Mouse (Mus musculus): ENCODE data around the gene Atp2a3. TPM values are rescaled to one million over a fixed set of nuclear protein-coding genes. Genes with fewer than 3 reads are reported as not detected.
A peak's percentile ranks its signal among the peaks of the same experiment; 100 is the strongest.

The Atp2a3 gene
- polyA plus RNA-seq, 1 experiment from 2014 or later = 33.1 TPM

DNA sequence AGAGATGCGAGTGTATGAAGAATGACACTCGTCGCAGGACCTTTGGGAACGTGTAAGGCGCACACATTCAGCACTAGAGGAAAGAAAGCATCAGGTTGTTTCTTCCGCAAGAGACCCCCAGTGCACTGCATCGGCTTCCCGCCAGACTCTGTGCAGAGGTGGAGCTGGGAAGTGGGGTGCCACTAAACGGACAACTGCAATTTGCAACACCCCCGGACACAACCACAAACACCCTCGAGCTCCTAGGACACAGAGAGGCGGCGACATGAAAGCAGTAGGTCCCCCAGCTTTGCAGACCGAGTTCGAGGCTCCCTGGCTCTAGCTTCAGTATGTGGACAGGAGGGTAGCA lies 272 bp upstream of the Atp2a3 start:
- peaks cover 10% of the 10 kb centered on the region; the same call in 1 of the 2 replicates for H3K4me1 ChIP-seq (ENCODE audit: insufficient read depth, low read depth, low read length)
- peak overlapping the region; percentile 65 for H3K4me2 ChIP-seq (replicated peaks; ENCODE audit: low read depth, low read length)
- 8% methylated on average over 15 of the region's 15 CpGs for WGBS
- TF ChIP-seq EP300 (IDR thresholded peaks at IDR 0.05) (no peak), CTCF (IDR thresholded peaks at IDR 0.05) (no peak)
- H3K36me3 ChIP-seq (ENCODE audit: insufficient read depth, low read length) = no peaks in the 10 kb centered on the region
- no peaks in the 10 kb centered on the region for H3K27me3 ChIP-seq (replicated peaks; ENCODE audit: insufficient read depth, low read length)
- DNase-seq (ENCODE audit: low spot score) (no peak), ATAC-seq (no peak)
- H3K9me3 ChIP-seq (ENCODE audit: low read length) = no peaks in the 10 kb centered on the region
- no peak overlapping the region for H3K27ac ChIP-seq (ENCODE audit: low read length)
- no peak overlapping the region for H3K9ac ChIP-seq (replicated peaks; ENCODE audit: low read depth)
- peak overlapping the region; percentile 44 for H3K4me3 ChIP-seq (ENCODE audit: low read depth, low read length)

DNA sequence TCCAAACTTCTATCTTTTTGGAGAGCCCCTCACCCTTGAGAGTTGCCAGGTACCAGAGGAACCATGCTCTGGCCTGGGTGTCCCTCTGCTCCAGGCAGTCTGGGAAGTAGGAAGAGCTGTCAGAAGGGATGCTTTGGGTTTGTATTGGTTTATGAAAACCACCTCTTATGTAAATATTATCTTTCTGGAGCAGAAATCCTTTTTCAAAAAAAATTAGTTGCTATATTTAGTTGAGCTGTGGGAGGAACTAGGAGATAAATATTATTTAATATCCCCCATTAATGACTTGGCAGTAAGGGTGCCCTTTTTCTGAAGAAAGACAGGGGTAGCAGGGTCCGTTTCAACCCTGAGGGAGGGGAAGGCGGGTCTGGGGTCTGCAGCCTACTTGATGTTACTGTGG lies 1.4 kb downstream of the Atp2a3 start:
- Histone ChIP-seq H3K4me2 (replicated peaks; ENCODE audit: low read depth, low read length) (peak overlapping the region; percentile 65; the same call in 1 of the 2 replicates), H3K27me3 (replicated peaks; ENCODE audit: insufficient read depth, low read length) (no peaks in the 10 kb centered on the region), H3K9me3 (ENCODE audit: low read length) (no peaks in the 10 kb centered on the region), H3K27ac (ENCODE audit: low read length) (no peak overlapping the region), H3K9ac (replicated peaks; ENCODE audit: low read depth) (no peak overlapping the region), H3K4me1 (ENCODE audit: insufficient read depth, low read depth, low read length) (peaks cover 10% of the 10 kb centered on the region; the same call in 1 of the 2 replicates), H3K4me3 (ENCODE audit: low read depth, low read length) (no peak overlapping the region), H3K36me3 (ENCODE audit: insufficient read depth, low read length) (no peaks in the 10 kb centered on the region)
- DNase-seq (ENCODE audit: low spot score) (no peak), ATAC-seq (no peak)
- no peak for TF ChIP-seq EP300 (IDR thresholded peaks at IDR 0.05)
- TF ChIP-seq CTCF (IDR thresholded peaks at IDR 0.05) = no peak
- WGBS = 83% methylated on average over 2 of the region's 2 CpGs

DNA sequence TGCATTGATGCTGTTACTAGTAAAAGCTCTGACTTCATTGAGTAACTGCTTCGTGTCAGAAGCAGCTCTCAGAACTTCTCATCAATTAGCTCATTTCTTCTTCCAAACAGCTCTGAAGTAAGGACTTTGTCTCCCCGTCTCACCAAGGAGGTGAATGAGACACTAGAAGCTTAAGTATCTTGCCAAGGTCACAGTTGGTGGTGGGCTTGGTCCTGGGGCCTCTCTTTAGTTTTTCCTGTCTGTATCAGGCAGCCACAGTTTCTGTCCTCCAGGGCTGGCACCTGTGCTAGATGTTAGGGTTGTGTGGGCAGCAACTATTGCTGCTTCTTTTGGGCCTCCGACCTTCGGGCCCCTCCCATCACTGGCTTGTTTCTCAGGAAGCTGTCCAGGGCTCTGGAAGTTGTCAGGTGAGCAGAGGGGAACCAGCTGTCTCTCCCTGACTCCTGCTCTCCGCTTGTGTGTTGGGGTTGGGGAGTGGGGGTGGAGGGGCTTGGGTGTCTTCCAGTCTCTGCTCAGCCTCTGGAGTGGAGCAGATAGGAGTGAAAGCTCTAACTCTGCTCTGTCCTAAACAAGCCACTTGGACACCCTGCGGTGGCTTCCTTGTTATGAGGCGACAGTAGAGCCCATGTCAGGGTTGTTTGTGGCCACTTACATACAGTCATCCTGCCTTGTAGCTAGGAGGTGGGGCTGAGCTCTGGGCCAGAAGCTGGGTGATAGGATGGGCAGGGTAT lies 2.3 kb downstream of the Atp2a3 start:
- Histone ChIP-seq H3K27me3 (replicated peaks; ENCODE audit: insufficient read depth, low read length) (no peaks in the 10 kb centered on the region), H3K27ac (ENCODE audit: low read length) (no peak overlapping the region), H3K36me3 (ENCODE audit: insufficient read depth, low read length) (no peaks in the 10 kb centered on the region), H3K9ac (replicated peaks; ENCODE audit: low read depth) (no peak overlapping the region), H3K9me3 (ENCODE audit: low read length) (no peaks in the 10 kb centered on the region), H3K4me2 (replicated peaks; ENCODE audit: low read depth, low read length) (no peak overlapping the region), H3K4me1 (ENCODE audit: insufficient read depth, low read depth, low read length) (peaks cover 10% of the 10 kb centered on the region; the same call in 1 of the 2 replicates), H3K4me3 (ENCODE audit: low read depth, low read length) (no peak overlapping the region)
- no peak for DNase-seq (ENCODE audit: low spot score)
- TF ChIP-seq CTCF (IDR thresholded peaks at IDR 0.05) = no peak
- TF ChIP-seq EP300 (IDR thresholded peaks at IDR 0.05) = no peak
- WGBS = 34% methylated on average over 7 of the region's 7 CpGs
- no peak for ATAC-seq

DNA sequence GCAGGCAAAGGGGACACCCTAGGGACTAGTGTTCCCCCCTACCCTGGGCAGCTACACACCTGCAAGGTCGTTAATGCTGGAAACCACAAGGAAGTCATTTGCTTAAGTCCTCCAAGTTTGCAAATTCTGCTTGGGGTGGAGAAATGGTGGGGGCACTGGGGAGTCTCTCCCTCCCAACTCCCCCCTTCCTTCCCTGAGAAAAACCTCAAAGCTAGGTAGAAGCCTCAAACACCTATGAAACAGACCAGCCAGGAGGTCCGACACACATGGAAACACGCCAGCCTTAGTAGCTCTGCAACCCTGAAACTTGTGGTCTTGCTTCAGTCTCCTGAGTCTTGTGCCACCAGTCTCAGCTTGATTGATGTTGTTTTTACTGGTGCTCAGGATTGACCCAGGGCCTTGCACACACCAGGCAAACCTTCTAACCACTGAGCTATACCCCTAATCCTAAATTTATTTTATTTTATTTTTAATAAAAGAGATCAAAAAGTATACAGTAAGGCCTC lies 2.9 kb downstream of the Atp2a3 start:
- H3K9me3 ChIP-seq (ENCODE audit: low read length) = no peaks in the 10 kb centered on the region
- no peaks in the 10 kb centered on the region for H3K36me3 ChIP-seq (ENCODE audit: insufficient read depth, low read length)
- H3K9ac ChIP-seq (replicated peaks; ENCODE audit: low read depth) = no peak overlapping the region
- ATAC-seq = no peak
- WGBS = 72% methylated on average over 3 of the region's 3 CpGs
- H3K4me2 ChIP-seq (replicated peaks; ENCODE audit: low read depth, low read length) = no peak overlapping the region
- no peak for DNase-seq (ENCODE audit: low spot score)
- no peak overlapping the region for H3K27ac ChIP-seq (ENCODE audit: low read length)
- H3K27me3 ChIP-seq (replicated peaks; ENCODE audit: insufficient read depth, low read length) = no peaks in the 10 kb centered on the region
- H3K4me3 ChIP-seq (ENCODE audit: low read depth, low read length) = no peak overlapping the region
- peaks cover 10% of the 10 kb centered on the region; the same call in 1 of the 2 replicates for H3K4me1 ChIP-seq (ENCODE audit: insufficient read depth, low read depth, low read length)
- TF ChIP-seq CTCF (IDR thresholded peaks at IDR 0.05) (no peak), EP300 (IDR thresholded peaks at IDR 0.05) (no peak)

DNA sequence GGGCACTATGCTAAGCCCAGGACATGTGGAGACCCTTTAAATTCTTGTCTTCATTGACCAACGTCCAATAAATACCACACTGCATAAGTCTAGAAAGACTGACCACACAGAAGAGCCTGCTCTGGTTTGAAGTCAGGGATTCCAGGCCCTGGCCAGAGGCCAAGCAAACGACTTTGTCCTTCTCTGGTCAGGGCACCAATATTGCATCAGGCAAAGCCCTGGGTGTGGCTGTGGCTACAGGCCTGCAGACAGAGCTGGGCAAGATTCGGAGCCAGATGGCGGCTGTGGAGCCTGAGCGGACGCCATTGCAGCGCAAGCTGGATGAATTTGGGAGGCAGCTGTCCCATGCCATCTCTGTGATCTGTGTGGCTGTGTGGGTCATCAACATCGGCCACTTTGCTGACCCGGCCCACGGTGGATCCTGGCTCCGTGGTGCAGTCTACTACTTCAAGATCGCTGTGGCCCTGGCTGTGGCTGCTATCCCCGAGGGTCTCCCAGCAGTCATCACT lies 14.1 kb downstream of the Atp2a3 start:
- Histone ChIP-seq H3K4me3 (ENCODE audit: low read depth, low read length) (no peak overlapping the region), H3K9ac (replicated peaks; ENCODE audit: low read depth) (no peak overlapping the region), H3K4me1 (ENCODE audit: insufficient read depth, low read depth, low read length) (no peaks in the 10 kb centered on the region), H3K27ac (ENCODE audit: low read length) (no peak overlapping the region), H3K9me3 (ENCODE audit: low read length) (no peaks in the 10 kb centered on the region), H3K4me2 (replicated peaks; ENCODE audit: low read depth, low read length) (no peak overlapping the region), H3K27me3 (replicated peaks; ENCODE audit: insufficient read depth, low read length) (no peaks in the 10 kb centered on the region), H3K36me3 (ENCODE audit: insufficient read depth, low read length) (no peaks in the 10 kb centered on the region)
- no peak for TF ChIP-seq CTCF (IDR thresholded peaks at IDR 0.05)
- TF ChIP-seq EP300 (IDR thresholded peaks at IDR 0.05) = no peak
- WGBS = 78% methylated on average over 13 of the region's 13 CpGs
- DNase-seq (ENCODE audit: low spot score) = no peak
- no peak for ATAC-seq

DNA sequence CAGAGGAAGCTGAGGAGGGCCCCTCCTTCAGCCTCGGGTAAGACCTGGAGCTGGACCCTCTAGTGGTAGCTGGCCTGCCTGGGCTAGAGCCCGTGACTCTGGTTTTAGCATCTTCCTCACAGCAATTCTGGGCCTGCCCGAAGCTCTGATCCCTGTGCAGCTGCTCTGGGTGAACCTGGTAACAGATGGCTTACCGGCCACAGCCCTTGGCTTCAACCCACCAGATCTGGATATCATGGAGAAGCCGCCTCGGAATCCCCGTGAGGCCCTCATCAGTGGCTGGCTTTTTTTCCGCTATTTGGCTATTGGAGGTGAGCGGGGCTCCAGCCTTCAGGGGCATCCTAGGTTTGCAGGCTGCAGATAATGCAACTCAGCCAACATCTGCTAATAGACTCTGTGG lies 21.5 kb downstream of the Atp2a3 start:
- Histone ChIP-seq H3K27me3 (replicated peaks; ENCODE audit: insufficient read depth, low read length) (no peaks in the 10 kb centered on the region), H3K9ac (replicated peaks; ENCODE audit: low read depth) (no peak overlapping the region), H3K4me2 (replicated peaks; ENCODE audit: low read depth, low read length) (no peak overlapping the region), H3K9me3 (ENCODE audit: low read length) (no peaks in the 10 kb centered on the region), H3K36me3 (ENCODE audit: insufficient read depth, low read length) (no peaks in the 10 kb centered on the region), H3K27ac (ENCODE audit: low read length) (no peak overlapping the region), H3K4me3 (ENCODE audit: low read depth, low read length) (no peak overlapping the region), H3K4me1 (ENCODE audit: insufficient read depth, low read depth, low read length) (no peaks in the 10 kb centered on the region)
- DNase-seq (ENCODE audit: low spot score) (no peak), ATAC-seq (no peak)
- TF ChIP-seq CTCF (IDR thresholded peaks at IDR 0.05) = no peak
- no peak for TF ChIP-seq EP300 (IDR thresholded peaks at IDR 0.05)
- WGBS = 86% methylated on average over 9 of the region's 9 CpGs
